Mouse (Mus musculus) CD8-positive naive resting alpha-beta T cell, adult 2 months (primary cell): Measurements from ENCODE around the gene Dusp13.

Source experiments
- DNase-seq, 2 experiments: peaks; one replicate each; pipeline ENCODE4 v3.0.0; 2022; ENCODE audit warnings: low read depth in 2 of 2, low spot score in 2 of 2

Dusp13 gene

DNA sequence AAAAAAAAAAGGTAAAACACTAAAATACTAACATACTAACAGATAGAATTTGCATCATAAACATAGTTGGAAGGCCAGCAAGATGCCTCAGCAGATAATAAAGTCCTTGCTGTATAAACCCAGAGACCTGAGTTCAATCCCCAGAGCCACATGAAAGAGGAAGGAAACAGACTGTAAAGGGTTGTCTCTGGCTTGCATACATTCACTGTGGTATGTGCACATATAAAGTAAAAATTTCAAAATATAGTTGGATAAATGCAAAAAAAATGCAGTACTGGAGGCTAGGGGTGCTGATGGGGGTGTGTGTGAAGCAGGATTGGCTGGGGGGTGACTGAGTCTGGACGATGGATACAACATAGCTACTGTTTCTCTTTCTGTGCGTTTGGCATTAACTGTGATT, 45.5 kb downstream of the Dusp13 start:
- DNase-seq = no peak

DNA sequence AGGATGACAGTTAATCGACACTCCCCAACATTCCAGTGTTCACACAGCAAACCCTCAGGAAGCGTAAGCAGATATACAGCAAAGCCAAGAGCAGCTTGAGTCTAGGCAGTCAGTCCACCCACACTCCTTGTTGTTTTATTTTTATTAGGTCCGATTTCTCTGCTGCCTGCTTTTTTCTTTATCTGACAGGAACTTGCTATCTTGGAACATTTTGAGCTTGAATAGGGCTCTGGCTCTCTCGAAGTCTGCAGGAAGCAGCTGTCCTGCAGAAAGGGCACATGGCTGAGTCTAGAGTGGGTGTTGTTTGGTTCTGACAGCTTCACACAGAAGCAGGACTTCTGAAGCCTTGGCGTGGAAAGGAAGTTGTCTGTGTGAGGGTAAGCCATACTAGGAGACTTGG, 47.7 kb downstream of the Dusp13 start:
- DNase-seq = no peak

GRCm38 (mm10) chr14:21702691-21703090, 48.3 kb downstream of the Dusp13 start:
- DNase-seq = no peak

DNA sequence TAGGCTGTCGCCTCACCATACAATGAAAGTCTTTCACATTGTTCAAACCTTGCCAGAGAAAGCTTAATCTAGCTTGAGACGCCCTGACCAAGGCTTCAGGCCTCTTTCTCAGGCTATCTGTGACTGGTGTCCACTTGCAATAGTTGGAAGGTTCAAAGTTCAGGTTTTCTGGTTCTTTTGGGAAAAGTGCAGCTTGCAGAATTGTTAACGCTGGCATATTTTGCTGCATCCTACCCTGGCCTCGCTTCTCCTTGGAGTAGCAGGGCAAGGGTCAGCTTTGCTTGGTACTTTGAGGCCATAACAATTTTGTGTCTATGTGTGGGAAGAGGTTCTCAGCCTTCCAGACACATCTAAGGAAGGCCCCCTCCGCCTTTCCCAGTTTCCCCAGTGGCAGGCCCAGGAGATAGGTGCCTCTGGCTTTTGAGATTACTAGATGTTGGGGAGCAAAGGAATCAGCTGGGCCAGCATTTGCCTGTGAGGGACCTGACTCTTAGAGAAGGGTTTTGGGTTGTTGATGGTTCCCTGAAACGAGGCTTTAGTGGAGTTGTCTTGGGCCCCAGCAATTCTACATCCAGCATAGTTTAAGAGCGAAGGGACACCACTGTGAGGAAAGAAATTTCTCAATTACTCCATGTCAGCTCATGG, 54.7 kb downstream of the Dusp13 start:
- no peak for DNase-seq

DNA sequence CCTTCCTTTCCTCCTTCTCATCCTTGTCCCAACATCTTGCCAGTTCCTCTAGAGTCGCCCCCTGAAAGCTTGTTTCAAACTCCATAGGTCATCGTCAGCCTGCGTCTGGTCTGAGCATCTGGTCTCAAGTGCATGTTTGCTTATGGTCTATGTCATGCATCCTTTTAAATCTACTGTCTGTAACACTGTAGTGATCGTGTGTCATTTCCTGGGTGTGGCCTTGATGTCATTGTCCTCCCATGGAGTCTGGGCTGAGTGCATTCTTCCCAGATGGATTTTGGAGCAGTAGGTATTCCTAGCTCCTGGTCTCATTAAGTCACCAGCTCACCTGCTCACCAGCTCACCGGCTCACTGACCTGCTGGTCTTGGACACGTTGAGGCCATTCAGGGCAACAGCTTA, 56.0 kb downstream of the Dusp13 start:
- no peak for DNase-seq

- no peak for DNase-seq
Measured at GRCm38 (mm10) chr14:21691070-21691469, 59.9 kb downstream of the Dusp13 start.

- DNase-seq = no peak
Measured at GRCm38 (mm10) chr14:21686376-21687279, 64.4 kb downstream of the Dusp13 start.

DNA sequence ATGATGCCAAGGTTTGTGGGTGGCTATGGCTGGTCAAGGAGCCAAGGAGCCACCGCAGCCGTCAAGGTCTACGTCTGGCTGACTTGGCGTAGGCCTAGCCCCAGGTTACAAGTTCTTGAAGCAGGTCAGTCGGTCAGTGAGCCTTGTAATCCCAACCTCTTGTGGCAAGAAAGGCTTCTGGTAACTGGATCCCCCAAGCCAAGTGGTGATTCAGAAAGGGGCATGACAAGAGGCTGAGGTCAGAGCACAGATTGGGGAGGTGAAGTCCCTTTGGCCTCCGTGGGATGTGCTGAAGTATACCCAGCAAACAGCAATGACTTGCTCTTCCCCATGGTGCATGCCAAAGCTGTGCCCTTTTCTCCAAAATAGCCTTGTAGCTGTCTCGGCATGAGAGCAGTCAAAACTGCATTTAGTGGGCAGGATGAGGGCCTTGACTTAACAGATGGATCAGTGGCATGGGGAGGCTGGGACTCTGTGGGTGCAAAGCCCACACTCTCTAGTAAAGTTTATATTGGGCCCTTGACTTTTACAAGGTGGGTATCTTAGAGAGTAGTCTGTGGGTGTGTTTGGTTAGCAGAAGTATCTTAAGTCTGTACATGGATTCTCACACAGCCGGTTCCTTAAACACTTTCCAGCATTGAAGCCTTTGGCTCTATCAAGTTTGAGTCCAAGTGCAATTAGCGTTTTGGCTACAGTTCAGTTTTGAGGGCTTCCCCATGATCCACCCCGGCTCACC, 65.4 kb downstream of the Dusp13 start:
- DNase-seq = no peak

DNA sequence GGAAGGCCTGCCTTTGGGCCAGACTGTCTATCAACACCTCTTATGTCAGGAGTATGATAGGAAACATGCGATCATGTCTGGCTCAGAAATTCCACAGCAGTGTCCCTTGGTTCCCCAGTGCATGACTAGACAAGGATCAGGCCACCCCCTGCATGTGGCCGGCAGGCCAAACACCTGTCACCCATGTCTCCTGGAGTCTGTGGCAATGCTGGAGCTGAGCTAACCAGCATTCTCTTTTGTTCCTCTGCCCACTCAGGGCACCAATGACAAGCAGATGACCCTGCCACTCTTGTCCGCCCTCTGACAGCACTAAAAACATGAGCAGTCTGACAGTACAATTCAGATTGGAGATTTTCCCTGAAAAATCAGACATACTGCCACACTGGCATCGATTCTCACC, 67.1 kb downstream of the Dusp13 start:
- DNase-seq = no peak
